Mouse (Mus musculus): ENCODE measurements at regions not wholly inside any gene's neighbourhood (a gene's known extent, or its start where the extent isn't known, plus 50 kb on each side); places are given as distances from the start of the nearest gene placed in this dataset.

DNA sequence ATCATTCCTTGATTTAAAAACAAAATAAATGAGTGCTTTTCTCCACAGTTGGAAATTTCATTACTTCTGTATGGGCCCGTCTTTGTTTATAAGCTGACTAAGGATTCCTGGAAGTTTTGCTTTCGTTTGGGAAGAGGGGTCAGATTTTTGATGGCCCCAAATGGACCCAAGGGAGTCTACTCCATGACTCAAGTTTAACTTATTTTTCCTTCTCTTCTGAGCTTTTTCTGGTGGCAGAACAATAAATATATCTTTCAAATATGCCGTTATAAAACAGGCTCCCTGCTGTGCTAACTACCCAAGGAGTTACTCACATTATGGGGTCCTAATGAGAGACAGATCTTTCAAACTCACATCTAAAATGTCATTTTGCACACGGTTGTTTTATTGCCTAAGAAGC lies 187.4 kb upstream of the BC052040 start:
- DNase-seq (ENCODE audit: extremely low read depth, insufficient read length, low spot score) = no peak

DNA sequence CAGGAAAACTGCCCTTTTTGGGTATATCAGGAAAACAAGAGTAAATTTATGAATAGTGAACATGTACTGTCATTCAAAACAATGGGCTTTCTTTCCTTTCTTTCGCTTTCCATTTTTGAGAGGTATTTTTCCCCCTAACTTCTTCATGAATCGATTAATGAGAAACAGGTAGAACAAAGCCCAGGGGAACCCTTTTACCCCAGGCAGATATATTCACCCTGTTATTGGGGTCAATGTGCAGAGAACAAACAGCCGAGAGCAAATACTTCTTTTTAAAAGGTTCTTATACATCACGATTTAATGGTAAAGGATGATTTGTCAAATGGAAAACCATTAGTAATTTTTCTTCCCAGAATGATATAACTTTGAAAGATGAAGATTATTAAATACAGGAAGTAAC lies 183.0 kb upstream of the BC052040 start:
- no peak for DNase-seq (ENCODE audit: extremely low read depth, insufficient read length, low spot score)

DNA sequence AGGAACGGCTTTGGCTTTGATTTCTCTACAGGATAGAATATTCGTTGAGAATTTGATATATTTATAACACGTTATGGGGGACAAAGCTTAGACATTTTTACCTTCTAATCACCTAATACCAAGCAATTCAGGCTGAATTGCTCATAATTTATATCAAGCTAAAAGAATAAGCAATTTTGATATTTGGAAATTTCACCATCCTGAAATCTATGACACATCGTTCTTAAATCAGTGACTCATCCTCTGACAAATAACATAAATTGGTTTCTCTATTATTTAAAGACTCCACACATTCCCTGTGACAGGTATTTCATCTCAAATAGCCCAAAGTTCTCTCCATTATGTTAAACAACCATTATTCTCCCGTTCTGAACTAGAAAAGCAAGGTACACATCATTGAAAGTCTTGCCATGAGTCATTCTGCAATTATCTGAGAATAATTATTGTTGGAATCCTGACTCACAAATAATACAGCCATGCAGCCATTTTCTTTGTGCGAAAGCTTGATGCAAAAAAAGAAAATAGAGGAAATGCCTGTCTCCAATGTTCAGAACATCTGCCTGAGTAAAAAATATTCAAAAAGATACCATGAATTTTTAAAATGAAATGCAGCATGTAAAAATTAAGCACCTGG lies 182.3 kb upstream of the BC052040 start:
- no peak for DNase-seq (ENCODE audit: extremely low read depth, insufficient read length, low spot score)

DNA sequence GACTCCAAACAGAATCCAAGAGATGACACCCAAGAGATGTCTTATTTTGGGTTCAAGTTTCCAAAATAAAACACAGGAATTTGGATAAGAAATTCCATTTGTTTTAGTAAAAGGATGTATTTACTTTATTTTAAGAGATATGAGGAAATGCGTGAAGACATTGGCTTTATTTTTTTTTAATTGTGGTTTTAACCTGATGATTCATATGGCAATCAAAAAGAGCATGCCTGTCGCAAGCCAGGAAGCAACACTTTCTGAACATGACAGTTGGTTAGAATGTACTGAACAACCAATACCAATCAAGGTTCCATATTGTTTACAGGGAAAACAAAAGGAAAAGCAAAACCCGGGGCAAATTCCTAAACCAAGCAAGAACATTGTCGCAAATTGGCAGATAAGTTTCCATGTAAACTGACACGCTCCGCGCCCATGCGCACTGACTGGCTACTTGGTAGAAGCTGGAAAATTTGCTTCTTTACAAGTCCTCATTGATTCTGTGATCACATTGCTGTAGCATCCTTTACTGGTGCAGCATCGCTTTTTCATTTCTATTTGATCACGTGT lies 181.4 kb upstream of the BC052040 start:
- DNase-seq (ENCODE audit: extremely low read depth, insufficient read length, low spot score) = no peak

DNA sequence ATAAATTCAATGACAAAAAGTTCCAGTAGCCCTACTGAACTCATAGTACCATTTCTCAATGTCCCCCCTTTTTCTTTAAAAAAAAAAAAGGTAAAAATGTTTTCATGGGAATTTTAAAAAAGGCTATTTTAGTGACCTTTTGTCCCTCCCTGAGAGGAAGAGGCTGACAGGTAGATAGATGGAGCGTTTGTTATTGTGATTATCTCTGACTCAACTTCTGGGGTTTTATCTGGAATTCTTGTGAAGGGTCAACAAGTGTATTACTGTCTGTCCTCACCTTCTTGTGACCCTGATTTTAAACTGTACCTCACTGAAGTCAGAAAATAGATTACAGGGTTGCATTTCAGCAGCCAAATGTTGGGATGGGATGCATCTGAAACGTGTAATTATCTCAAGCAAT lies 179.3 kb upstream of the BC052040 start:
- no peak for DNase-seq (ENCODE audit: extremely low read depth, insufficient read length, low spot score)

DNA sequence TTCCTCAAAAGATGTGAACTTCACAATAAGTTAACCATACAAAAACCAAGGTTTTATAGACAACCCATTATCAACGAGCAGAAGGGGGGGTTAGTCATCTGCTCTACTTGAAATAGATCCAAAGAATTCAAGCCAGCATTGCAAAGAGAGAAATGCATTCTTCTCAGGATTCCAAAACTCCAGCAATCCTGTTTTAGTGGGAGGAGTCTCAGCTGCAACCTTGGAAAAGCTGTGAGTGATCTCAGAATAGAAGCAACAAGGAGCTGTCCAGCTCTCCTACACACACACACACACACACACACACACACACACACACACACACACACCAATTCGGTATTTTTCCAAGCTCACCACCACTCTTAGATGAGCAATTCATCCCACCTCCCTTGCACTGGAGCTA lies 149.0 kb upstream of the BC052040 start:
- no peak for DNase-seq (ENCODE audit: extremely low read depth, insufficient read length, low spot score)

DNA sequence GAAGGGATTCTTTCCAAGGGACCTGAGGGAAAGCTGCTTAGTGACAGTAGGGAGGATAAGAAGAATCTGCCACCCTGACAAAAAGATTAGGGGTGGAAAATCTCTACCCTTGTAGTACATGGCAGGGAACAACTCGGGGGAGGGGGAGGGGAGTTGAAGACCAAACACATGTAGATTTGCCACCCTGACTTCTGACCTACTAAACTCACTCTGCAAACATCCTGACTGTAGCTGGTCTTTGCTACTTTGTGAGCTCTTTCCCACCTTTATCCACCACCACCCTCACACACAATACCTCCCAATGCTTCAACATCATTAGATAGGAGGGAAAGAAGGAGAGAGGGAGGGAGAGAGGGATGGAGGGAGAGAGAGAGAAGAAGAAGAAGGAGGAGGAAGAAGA lies 140.4 kb upstream of the BC052040 start:
- no peak for DNase-seq (ENCODE audit: extremely low read depth, insufficient read length, low spot score)

DNA sequence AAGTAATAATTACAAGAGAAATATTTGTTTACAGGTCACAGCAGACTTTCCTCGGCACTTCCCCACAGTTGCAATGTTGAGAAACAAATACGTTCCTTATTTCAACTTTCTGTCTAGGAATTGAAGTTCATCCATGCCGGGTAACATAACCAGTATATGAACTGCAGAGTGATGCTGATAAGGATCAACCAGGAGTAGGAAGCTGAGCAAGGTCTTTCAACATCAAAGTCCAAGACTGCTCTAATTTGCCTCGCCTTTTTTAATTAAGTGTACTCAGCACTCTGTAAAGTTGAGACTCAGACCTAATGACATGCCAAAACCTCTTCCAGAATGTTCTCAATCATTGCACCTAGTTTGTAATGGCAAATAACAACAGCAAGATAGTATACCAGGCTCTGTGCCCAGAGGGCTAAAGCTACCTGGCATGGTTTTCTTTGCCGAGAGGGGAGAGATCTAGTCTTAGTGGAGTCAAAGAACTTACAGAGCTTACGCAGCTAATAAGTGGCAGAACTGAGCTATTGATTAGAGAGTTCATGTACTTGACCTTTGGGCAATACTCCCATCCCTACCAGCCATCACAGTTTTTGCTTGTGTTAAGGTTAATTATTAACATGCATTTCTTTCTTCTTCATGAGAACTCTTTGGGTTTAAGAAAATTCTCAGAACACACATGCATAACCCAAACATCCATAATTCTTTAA lies 131.6 kb upstream of the BC052040 start:
- DNase-seq (ENCODE audit: extremely low read depth, insufficient read length, low spot score) = no peak

DNA sequence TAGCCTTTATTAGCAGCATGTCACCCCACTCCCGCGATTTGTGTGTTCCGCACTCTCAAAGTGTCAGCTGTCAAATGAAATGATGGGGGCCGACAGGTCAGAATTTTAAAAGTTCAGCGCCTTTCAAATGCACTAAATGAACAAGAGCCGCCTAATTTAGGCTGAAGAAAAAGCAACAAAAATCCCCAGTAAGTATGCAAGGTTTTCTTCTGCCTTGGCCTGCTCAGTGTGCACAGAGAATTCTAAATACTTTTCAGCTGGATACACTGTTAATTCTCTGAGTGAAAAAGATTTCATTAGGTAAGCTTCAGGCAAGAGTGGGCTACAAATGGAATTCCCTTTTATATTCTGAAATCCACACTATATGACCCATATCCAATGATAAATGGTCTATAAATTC lies 125.9 kb upstream of the BC052040 start:
- no peak for DNase-seq (ENCODE audit: extremely low read depth, insufficient read length, low spot score)

DNA sequence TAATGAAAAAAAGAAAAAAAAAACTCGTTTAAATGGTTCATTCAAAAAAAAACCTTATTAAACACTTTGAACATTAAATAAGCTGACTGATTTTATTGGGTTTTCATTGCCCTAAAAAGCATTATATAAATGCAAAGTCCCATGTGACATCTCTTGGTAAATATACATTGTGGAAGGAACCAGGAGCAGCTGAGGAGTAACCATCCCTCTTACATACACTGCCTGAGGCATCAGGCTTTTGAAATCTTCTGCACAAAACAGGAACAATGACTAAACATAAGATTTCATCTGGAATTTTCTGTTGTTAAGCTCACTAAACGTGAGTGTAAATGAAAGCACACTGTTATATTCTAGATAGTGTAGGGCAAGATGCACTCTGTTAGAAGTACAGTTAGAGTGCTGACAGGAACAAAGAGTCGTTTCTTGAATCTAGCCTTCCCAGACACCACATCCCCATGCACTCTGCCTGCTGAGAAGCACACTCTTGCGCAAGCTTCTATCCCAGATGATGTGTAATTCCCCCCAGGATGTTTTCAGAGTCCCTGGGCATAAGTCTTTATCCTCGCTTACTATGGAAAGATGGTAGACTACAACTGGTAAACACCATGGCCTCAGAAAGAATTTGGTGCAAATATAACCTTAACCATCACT lies 125.0 kb upstream of the BC052040 start:
- DNase-seq (ENCODE audit: extremely low read depth, insufficient read length, low spot score) = no peak

DNA sequence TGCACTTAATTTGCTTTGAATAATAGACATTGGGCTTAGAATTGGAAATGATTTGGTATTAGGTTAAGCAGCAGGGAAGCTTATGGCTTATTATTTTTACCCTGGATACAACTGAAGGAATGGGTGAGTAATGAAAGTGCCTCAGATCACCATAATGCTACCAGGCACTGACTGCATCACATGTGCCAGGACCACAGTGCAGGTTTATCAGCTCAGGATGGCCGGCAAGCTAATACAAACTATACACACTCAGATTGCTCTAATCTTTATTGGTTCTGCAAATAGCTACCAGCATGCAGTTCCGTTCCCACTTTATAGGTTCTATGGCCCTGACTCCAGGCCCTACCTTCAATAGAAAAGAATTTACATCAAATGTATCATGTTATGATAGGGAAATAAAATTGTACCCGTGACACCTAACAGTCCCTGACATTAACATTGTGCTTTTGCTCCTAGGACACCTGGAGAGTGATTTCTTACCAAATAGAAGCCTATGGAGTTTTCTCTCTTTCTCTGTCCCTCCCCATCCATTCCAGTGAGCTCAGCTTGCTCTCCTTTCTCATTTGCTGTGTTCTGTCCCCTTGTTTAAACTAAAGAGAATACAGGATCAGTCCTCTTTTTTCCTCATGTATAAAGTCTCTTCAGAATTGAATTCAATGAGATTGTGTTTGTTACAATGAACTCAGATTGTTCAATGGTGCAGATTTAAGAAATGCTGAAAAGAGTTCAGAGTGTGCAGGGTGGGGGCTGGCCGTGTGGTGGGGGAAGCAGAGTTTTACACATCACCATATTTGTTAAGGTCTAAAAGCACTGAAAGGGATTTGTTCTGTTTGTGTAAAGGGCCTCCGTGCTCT lies 121.3 kb upstream of the BC052040 start:
- DNase-seq (ENCODE audit: extremely low read depth, insufficient read length, low spot score) = no peak

DNA sequence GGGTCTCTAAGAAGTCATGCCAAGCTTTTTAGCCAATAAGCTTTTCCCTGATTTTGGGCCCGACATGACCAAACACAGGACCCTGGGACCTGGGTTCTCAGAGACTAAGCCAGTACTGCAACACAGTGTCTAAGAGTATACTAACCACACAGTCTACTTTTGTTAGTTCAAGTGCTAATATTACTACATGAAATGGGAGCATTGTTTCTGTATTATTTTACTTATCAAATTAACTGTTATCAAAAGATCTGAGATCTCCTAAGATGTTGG lies 120.7 kb upstream of the BC052040 start:
- DNase-seq (ENCODE audit: extremely low read depth, insufficient read length, low spot score) = no peak

DNA sequence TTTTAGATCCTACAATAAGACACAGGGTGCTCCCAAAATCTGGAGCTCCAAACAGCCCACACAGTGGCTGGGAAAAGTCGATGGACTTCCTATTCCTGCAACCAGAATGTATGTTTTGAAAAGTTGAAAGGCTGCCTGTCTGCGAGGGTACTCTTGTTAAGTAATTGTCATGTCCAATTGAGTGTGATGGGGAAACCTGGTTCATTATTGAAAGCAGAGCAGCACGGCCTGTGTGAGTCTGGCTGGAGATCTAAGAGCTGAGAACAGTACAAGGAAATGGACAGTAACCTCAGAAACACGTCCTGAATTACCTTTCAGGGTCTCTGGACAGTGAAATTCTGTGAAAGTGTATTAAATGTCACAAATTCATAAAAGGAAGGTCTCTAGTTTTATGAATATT lies 115.3 kb upstream of the BC052040 start:
- DNase-seq (ENCODE audit: extremely low read depth, insufficient read length, low spot score) = no peak

DNA sequence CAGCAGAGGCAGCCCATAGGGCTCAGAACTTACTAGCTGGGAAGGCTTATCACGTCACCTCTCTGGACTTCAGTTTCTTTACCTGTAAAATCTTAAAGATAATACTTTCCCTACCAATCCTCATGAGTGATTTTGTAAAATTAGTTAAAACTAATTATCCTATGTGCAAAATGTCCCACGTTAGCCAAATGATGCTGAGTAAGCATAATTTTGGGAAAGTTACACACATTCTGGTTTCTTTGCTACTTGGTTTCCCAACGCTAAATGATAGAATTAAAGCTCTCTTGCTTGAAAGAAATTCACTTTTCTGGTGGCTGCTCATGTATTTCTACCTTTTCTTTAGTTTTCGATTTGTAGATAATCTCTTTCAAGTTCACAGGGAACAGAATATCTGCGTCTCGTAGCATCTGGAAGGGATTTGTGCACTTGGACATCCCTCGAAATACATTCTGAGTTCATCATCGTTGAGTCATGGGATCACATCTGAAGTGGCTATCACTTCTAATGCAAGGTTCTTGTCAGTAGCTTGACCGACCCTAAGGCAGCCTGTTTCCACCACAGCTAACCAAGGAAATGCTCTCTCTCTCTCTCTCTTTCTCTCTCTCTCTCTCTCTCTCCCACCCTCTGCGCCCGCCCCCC lies 114.3 kb upstream of the BC052040 start:
- no peak for DNase-seq (ENCODE audit: extremely low read depth, insufficient read length, low spot score)

DNA sequence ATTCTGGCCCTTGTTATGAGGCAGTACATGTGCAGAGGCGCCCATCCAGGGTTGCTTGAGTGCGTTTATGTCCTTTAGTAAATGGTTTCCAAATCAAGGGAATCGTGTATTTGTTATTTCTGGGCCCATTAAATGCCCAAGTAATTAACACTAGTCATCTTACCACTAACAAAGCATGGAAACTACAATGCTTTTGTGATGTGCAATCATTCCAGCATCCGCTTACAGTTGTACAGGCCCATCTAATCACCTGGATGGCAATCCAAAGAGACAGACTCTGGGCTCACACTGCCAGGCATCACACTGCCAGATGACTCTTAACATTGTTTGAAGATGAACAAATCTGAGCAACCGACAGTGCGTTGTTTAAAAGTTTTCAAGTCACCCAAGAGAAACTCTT lies 113.6 kb upstream of the BC052040 start:
- DNase-seq (ENCODE audit: extremely low read depth, insufficient read length, low spot score) = no peak

DNA sequence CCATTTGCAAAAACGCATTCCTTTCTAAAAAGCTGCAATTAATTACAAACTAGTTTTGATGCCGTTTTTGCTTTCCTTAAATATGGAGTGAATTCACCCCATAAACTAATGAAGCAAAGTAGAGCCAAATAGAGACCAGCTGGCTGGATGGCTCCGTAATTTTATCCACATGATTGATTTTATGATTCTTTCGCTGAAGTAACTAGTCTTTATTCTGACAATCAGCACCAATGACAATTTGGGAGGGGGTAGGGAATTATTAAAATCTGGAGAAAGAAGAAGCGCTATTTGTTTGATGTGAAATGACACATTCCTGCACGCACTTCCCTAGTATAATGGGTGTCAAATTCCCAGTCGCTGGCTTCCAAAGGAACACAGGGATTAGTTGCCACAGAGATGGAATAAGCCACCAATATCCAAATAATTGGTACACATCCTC lies 113.0 kb upstream of the BC052040 start:
- DNase-seq (ENCODE audit: extremely low read depth, insufficient read length, low spot score) = no peak

DNA sequence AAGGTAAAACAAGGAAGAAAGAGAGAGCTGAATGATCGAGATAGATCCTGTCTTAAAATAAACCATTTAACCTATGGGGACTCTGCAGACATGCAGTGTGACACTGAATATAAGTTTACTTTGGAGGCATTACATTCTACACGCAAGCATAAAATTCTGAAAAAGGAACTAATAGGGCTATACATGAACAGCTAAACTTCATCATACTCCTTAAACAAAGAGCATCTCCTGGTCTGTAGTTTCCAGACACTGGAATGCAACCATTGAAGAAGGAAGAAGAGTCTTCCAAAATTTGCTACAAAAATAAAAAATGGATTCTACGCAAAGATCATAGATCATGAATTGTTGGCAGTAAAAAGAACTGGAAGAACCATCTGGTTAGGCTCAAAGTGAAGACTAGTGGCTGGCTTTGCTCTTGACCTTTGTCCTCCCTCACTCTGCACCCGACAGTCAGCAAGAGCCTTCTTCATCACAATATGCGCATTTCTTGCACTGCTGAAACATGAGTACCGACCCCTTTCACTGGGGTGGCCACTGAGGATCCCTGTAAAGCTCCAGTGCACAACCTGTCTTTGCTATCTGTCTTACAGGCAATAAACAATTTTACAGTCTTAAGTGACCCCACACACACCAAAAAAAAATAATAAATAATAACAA lies 112.2 kb upstream of the BC052040 start:
- no peak for DNase-seq (ENCODE audit: extremely low read depth, insufficient read length, low spot score)

DNA sequence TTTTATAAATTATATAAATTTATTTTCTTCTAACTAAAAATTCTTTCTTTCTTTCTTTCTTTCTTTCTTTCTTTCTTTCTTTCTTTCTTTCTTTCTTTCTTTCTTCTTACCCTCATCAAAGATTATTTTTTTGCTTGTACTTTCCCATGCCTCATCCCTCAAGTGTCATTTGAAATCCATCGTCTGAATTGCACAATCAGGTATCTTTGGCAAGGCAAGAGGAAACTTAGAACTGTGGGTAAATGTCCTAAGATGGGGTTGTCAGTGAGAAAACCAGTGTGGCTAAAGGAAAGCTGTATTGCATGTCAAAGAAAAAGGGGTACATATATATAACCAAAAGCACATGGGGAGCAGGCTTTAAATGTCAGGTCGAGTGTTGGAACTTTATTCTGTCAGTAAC lies 109.1 kb upstream of the BC052040 start:
- DNase-seq (ENCODE audit: extremely low read depth, insufficient read length, low spot score) = no peak

DNA sequence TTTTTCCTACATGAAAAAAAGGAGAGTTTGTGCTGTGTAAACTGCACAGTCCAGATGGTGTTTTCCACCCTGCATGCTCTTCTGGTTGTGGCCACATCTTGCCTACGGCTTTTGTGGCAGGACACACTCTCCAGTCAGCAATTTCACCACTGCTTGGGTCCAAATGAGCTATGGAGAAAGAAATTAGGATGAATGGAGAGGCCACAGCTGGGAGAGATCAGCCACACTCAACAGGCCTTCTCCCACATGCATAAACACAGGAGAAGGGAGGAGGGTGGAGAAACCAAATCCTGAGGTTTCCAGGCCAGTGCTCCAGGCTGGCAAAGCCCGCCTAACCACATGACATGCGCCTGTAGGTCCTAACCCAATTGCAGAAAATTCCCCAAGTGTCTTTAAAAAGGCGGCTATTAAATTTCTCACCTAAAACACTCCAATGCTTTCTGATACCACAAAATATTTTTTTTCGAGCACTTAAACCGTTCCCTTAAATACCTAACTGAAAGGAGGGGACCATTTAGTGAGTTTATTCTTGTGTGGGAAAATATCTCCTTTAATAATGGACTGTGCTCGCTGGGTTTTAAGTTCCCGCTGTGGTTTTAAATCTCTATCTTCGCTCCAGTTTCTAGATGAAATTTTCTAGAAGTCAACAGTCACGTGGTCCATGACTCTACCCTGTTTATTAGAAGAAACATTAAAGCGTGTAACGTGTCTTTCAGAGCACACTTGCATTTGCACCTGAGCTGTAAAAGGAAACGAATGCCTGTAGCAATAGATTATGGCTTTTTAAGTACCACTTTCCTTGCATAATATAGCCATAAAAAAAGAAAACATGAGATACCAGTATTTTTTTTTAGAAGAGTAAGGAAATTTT lies 97.9 kb upstream of the BC052040 start:
- DNase-seq (ENCODE audit: extremely low read depth, insufficient read length, low spot score) = no peak
